Mouse (Mus musculus) T-helper 1 cell (primary cell): ENCODE measurements at regions not wholly inside any gene's neighbourhood (a gene's known extent, or its start where the extent isn't known, plus 50 kb on each side); places are given as distances from the start of the nearest gene placed in this dataset.
"Not testable (repeated sequence)": the region's sequence is repeated elsewhere in the genome, so short reads cannot be mapped to it uniquely, and the experiment has no call there.

Source experiments
- in situ Hi-C: fragments of 300-600 bp; cut with MboI, MseI; formaldehyde crosslinking; loops from one replicate; pipeline ENCODE4 v1.15.1; 2025; ENCODE audit warnings: high pct_unique_total_duplicates

GRCm38 (mm10) chr6:64948839-64949238 lies 93.5 kb upstream of the Smarcad1 start:
- in situ Hi-C loops = not testable (repeated sequence)

GRCm38 (mm10) chr6:64961608-64962486 lies 80.5 kb upstream of the Smarcad1 start:
- in situ Hi-C loops = loop anchor here (10.0 kb wide), 1 partner anchor 1273 kb away; no protein-coding TSS in a partner anchor

- in situ Hi-C loops = loop anchor here (10.0 kb wide), 1 partner anchor 1272 kb away; no protein-coding TSS in a partner anchor
Observed at GRCm38 (mm10) chr6:64962612-64963011, 79.8 kb upstream of the Smarcad1 start.

- in situ Hi-C loops = loop anchor here (10.0 kb wide), 1 partner anchor 1270 kb away; no protein-coding TSS in a partner anchor
Observed at GRCm38 (mm10) chr6:64964664-64965063, 77.7 kb upstream of the Smarcad1 start.

GRCm38 (mm10) chr6:64965203-64965602 lies 77.2 kb upstream of the Smarcad1 start:
- in situ Hi-C loops = loop anchor here (10.0 kb wide), 1 partner anchor 1270 kb away; no protein-coding TSS in a partner anchor

- in situ Hi-C loops = no loop called here
Observed at GRCm38 (mm10) chr6:64970158-64970557, 72.2 kb upstream of the Smarcad1 start.

- in situ Hi-C loops = no loop called here
Observed at GRCm38 (mm10) chr6:64973968-64974367, 68.4 kb upstream of the Smarcad1 start.

GRCm38 (mm10) chr6:64974453-64974852 lies 67.9 kb upstream of the Smarcad1 start:
- in situ Hi-C loops = not testable (repeated sequence)

- in situ Hi-C loops = no loop called here
Observed at GRCm38 (mm10) chr6:64982132-64982531, 60.3 kb upstream of the Smarcad1 start.
